Mouse (Mus musculus): ENCODE measurements around the gene Cttn.

DNA sequence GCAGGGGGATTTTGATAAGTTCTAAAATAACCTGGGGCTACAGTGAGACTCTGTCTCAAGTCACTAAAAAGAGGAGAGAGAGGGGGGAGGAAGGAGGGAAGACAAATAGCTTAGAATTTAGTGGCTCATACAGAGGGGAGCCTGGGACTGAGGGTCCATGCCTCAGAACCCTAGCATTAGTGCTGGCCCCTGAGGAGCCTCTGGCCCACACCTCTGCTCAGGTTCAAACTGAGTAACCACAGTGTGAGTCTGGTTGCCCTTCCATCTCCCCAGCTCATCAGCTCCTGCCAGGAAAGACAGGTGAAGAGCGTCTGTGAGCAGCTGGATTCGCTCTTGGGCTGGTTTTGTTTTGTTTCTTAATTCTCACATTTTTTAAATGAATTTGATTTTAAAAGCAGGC, 53.6 kb downstream of the Cttn start:
- TF ChIP-seq NELFE (IDR thresholded peaks at IDR 0.05; ENCODE audit: low read depth, low read length) (no peak), HCFC1 (IDR thresholded peaks at IDR 0.05; ENCODE audit: low read depth, low read length) (no peak), ZKSCAN1 (IDR thresholded peaks at IDR 0.05; ENCODE audit: borderline replicate concordance, low read depth, low read length) (no peak), POLR2A (IDR thresholded peaks at IDR 0.05; ENCODE audit: low read depth, low read length) (no peak), EP300 (IDR thresholded peaks at IDR 0.05; ENCODE audit: low read length) (no peak)

Data from CH12.LX (cell line).